Mouse (Mus musculus) embryo, embryonic 11.5 days (tissue): Measurements from ENCODE around the gene Acta2.

Source experiments
- DNase-seq: peaks from one replicate; pipeline ENCODE4 v3.0.0-alpha.2; 2012; ENCODE audit warnings: low read depth, low spot score

Gene Acta2

DNA sequence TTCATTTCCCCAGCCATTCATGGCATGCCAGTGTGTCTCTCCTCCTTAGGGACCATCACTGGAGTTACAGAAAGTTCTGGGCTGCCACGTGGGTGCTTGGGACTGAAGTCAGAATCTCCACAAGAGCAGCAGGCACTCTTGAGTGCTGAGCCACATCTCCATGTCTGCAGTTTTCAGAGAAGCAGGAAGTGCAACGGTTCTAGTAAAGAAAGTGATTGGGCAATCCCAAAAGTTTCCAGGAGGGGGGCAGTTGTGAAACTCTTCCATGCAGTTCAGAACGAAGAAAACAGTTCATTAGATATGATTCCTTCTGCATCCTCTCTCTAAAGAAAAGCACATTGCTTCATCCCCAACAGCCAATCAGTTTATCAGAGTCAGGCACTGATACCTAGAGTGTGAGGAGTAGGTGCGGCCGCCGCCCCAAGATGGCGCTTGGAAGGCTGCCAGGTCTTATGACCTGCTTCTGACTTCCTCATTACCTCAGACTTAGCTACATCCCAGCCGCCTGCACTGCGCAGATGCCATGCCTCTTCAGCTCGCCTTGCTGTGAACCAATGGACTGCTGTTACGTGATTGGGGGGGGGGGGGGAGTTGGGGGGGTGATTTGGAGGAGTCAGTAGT lies 14.8 kb upstream of the Acta2 start:
- no peak for DNase-seq

DNA sequence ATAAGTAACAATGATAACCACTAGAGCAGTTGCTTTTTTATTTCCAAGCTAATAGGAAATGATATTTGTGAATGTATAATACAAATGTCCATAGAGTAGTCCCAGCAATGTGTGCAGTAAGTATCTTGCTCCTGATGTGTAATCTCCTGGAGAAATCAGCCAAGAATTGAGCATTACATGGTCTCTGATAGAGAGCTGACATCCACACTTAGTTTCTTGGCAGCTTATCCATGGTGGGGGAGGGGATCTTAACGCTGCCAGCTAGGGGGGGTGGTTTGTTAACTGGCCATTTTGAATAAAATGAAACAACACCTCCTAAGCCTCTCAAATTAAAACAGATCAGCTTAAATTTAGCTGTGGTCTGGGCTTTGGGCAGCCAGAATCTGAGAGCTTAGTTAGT lies 13.6 kb upstream of the Acta2 start:
- DNase-seq: no peak

DNA sequence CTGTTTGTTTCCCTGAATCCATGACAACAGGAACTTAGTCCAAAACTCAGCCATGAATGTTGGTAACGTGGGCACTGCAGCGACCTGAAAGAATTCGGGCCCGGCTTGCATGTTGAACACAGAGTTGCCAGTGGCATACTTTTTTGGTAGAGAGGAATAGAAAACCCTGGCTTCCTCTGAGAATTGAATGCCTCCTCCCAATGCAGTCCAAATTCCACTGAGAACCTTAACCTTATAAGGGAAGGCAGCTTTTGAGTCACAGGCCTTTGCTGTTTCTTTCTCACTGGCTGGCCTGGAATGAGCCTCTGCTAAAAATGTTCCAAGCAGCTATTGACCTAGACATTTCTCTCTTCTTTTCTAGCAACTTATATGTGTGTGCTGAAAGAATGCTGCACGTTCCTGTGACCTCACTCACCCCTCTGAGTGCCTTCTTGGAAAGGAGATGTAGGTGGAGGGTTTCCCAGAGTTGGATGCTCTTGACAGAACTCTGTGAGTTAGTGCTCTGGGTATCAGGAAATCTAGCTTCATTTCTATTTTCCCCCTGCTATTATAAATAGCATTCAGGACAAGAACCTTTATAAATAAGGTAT lies 10.3 kb upstream of the Acta2 start:
- no peak for DNase-seq

DNA sequence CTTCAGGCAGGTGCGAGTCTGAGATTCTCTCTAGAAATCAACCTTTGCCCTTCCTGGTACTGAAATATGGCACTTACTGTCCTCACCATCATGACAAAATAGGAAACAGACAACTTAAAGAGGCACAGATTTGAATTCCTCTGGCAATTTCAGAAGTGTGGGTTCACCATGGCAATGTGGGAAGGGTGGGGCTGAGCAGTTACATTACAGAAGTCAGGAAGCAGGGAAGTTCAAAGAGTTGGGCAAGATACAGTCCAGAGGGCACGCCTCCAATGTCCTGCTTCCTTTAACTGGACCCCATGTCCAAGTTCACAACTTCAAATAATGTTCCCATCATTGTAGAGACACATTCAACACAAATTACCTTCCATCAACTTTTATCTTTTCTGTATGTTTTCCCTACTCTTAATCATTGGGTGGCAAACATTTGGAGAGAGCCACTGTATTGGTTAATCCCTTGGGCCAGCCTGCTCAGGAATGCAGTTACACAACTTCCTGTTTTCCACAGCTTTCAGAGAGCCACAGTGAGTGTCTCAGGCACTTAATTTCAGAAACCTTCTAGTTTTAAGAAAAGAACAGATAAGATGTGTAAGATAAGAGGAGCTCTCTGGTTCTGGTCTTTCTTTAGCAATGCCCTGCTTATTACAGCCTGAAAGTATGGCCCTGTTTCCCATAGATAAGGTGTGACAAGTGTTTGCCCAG lies 7.0 kb upstream of the Acta2 start:
- DNase-seq: no peak

DNA sequence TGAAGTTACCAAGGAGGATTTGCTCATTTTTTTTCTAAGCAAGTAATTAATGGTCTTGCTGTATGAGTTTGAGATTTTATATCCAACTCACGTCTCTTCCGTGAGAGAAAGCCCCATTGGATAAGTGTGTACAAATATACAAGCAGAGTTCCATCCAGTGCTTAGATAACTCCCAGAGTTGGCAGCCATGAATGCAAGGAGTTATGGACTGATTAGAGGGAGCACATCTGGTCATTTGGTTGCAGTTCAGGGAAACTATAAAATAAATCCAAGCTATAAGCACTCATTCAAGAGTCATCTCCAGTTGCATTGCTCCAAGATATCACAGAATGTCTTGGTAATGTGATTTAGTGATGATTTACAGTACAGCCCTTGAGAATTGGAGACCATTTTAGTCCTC lies 1.5 kb upstream of the Acta2 start:
- no peak for DNase-seq

DNA sequence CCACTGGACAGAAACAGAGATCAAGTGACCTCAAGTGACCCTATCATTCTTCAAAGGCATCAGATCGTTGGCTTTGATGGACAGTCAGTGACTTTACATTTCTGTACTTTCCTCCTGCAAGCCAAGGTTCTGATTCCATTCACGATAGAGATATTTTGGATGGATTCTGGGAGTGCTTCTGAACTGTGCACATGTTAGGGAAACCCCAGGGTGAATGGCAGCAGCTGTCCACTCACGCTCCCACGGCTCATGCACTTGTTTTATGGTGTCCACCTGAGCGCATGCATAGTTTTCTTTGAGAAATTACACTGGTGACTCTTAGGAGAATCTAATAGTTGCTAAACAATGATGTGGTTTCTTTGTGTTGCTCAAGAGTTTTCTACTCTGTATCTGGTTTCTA lies 759 bp upstream of the Acta2 start:
- no peak for DNase-seq

DNA sequence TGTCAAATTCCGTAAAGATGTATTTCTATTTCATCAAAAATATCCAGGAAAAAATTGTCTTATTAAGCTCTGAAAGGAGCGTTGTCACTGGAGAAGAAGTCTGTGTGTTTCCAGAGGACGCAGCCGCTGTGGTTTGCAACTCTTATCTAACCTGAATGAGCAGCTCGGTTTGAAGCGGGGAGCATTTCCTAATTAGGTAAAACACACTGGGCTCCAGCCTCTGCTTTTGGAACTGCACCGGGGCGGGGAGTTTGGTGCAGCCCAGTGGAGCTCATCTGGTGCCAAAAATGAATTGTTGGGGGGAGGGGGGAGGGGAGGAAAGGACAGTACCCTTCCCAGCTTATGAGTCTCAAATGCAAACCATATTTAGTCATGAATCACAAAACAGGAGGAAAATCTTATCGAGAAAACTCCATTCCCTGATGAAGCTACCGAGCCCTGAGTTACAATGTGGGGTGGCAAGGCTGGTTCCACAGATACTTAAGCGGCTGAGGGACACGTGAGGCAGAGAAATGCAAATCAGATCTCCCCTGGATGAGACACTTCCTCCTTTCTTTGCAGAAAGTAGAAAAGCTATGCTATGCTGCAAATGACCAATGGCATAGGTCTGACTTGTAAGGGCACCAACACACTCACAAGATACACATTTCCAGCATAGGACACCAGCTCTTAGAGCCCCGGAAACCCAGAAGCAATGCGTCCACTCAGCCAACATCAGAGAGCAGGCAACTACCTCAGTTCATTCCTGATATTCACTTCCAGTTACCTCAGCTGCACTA lies 1.1 kb downstream of the Acta2 start:
- DNase-seq: no peak

DNA sequence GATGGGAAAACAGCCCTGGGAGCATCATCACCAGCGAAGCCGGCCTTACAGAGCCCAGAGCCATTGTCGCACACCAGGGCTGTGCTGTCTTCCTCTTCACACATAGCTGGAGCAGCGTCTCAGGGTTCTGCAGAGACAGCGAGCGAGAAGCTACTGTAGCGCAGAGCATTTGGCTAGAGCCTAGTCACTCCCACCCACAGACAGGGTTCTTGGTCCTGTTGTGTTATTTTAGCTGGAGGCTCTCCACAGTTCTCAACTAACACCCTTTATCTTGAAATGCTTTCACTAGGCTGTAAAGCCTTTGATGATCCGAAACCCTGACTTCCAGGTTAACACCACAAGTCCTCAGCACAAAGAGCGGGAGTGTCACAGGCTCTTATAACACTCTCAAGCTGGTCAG lies 2.9 kb downstream of the Acta2 start:
- no peak for DNase-seq

DNA sequence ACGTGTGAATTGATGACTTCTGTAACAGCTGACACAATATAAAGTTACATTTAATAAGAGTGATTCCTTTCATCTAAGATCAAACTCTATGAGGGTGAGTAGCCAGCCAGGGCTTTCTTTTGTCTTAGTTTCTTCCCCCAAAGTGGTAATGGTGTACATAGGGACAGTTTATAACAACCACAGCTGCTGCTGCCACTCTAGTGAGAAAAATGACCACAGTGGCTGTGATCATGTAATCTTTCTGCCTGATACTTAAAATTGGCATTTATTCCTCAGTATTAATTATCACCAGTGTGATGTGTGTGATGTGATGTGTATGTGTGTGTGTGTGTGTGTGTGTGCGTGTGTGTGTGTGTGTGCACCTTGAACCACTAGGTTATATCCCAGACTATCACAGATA lies 3.5 kb downstream of the Acta2 start:
- no peak for DNase-seq

DNA sequence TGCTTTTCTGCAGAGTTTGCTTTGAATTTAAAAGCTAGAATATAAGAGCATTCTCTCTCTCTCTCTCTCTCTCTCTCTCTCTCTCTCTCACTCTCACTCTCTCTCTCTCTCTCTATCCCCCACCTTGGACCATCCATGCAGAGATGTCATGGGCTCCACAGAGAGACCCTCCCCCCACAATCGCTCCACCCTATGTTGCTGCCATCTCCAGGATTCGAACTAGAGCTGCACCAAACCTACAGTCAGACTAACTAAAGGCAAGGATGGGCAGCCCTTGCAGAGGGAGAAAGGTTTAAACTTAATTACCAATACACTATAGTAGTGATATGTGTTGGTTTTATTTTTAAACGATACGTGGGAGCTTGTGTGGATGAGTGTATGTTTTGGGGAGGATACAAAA lies 4.8 kb downstream of the Acta2 start:
- DNase-seq: no peak

DNA sequence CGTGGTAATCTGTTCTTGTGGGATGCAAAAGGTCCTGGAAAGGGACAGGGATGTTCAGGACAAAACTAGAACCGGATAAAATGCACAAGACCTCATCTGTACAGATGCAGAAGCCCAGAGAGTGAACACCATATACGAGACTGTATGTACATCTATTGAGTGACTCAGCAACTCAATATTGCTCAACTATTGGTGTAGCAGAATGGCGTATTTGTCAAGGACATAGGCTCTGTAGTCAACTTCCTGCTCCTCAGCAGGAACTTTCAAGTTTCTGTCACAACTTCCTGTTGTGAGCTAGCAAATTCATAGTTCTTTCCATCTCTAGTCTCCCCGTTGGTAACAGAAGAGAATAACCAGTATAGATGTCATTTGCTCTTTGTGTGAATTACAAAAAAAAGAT lies 6.8 kb downstream of the Acta2 start:
- no peak for DNase-seq

DNA sequence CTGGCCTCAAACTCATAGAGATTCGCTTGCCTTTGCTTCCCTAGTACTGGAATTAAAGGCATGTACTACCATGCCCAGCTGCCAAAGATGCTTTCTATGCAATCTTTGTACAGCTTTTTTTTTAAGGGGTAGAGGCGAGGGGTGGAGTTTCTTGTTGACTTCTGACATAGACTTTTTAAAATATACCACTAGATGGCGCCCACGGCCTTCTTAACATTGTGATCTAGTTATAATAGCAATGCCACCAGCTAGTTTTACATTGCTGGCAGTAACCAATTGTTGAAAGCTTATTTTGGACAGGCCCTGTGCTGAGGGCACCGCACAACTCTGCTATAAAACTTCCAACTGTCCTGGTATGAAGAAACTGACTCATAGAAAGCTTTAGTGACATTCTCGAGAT lies 11.3 kb downstream of the Acta2 start:
- DNase-seq: peak; percentile 58

DNA sequence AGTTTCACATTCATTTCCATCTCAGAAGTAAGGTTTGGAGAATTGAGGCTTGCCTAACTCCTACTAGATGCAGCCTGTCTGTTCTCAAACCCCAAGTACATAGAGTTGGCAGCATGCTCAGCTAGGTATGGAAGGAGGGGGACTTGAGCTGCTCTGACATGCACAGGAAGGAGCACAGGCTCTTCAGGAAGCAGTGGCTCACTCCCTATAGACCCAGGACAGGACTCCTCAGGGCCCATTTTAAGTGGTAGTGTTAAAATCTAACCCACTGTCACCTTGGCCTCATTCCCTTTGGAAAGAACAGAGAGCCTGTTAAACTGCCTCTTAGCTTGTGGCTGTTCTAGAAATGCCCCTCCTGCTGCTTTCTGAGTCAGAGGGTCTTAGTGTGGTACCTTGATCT lies 12.5 kb downstream of the Acta2 start:
- no peak for DNase-seq

DNA sequence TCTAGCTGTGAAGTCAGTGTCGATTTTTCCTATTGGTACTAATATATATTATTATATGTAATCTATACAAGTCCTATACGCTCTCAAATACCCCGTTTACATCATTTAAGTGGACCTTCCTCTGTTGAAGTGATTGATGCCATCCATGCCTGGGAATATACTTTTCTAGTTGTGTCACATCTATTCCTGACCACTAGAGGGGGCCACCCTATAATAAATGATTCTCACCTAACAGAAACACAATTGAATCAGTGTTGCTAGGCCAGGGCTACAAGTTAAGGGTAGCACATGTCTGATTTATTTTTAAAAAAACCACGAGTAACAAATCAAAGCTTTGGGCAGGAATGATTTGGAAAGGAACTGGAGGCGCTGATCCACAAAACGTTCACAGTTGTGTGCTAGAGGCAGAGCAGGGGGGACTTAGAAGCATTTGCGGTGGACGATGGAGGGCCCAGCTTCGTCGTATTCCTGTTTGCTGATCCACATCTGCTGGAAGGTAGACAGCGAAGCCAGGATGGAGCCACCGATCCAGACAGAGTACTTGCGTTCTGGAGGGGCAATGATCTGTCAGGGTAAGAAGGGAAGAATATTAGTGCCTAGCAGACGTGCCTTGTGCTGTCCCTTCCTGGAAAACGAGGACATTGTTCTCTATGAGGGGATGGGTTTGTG lies 14.0 kb downstream of the Acta2 start:
- DNase-seq: no peak

DNA sequence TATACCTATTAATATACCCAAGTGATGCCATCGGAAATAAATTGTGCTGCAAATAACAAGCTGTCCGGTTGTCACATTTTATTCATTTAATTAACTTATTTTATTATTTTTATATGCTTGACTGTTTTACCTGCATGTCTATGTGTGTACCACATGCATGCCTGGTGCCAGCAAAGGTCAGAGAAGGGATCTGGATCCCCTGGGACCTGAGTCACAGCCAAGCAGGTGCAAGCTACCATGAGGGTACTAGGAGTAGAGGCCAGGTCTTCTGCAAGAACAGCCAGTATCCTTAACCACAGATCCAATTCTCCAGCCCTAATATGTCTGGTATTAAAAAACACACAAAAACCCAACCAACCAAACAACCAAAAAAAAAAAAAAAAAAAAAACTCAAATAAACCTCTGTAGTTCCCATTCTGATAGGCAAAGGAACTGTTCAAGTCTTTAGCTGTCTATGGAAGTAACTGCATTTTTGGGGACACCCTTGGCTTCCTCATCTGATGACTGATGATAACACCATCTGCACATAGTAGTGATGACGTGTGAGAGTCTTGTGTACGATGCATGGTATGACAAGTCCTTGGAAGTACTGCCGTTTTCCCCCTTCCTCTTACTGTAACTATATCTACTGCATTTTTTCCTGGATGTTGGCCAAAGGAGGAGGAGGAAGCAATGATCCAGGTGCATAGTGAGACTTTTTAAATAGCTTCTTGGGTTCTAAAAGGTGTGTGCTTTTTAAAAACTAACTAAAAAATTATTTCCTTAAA lies 14.9 kb downstream of the Acta2 start:
- DNase-seq: no peak

DNA sequence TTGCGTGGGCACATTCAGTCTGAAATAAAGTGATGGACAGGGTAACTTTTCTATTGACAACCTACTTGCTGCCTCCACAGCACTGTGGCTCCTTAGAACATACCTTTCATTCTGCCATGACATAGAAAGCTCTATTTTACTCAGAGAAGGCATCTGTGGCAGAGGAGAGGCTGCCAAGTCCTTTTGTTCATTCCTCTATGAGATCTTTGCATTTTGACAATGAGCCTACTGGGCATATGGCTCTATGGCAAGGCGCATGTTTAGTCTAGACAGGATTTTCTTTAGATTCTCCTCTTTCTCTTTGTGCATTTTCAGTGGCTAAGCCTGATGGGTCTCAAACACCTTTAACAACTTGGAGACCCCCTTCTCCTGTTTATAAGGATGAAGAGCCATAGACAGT lies 17.6 kb downstream of the Acta2 start:
- no peak for DNase-seq

DNA sequence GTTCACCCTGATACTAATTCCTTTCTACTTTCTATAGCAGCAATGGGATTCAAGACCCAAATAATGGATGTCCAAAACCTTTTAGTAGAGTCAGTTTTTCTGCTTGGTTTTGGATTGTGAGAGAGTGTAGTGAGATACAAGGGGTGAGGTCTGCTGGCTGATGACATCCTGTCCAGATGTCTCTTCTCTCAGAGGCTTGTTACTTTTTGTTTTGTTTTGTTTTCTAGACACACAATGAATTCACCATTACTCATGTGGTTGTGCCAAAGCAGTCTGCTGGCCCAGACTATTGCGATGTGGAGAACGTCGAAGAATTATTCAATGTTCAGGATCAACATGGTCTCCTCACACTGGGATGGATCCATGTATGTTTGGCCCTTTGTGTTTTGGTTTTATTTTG lies 19.3 kb downstream of the Acta2 start:
- DNase-seq: no peak

DNA sequence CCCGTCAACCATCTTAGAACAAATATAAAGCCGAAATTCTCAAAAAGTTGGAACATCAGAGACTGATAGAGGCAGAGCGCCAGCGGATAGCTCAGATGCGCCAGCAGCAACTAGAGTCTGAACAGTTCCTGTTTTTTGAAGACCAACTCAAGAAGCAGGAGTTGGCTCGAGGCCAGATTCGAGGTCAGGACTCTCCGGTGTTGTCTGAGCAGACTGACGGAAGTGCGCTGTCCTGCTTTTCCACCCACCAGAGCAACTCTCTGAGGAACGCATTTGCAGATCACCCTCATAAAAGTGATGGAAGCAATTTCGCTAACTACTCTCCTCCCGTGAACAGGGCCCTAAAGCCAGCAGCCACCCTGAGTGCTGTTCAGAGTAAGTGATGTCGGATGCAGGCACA lies 21.4 kb downstream of the Acta2 start:
- DNase-seq: no peak

DNA sequence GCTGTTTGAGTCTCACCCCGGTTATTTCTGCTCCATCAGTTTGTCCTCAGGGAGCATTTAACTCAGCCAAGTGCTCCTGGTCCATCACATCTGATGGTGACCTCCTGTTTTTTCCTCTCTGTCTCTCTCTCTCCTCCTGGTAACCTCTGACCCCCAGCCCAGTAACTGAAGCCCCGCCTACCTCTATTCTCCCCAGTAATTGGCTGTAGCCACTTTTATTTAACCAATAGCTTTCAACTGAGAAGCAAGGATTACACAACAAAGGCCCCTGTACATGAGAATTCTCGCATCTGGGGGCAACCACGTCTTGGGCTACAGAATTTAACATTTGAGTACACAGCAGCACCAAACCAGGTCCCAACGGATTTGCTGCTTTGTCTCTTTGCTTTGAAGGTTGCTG lies 23.1 kb downstream of the Acta2 start:
- no peak for DNase-seq

DNA sequence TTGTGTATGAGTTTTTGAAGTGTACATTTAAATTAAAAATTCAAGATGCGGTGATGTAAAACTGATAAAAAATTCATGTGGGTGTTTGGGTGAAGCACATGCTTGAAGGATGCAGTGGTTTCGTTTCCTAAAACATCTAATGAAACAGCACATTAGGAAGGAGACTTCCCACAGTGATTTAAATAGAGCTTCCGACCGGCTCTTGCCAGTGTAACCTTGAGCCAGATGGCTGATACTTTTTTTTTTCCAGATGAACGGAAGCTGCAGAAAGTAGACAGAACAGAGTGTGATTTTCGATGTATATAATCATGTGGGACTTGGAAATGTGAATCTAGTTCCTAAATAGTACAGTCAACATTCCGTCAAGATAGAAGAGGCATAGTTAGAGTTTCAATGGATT lies 23.8 kb downstream of the Acta2 start:
- DNase-seq: no peak

DNA sequence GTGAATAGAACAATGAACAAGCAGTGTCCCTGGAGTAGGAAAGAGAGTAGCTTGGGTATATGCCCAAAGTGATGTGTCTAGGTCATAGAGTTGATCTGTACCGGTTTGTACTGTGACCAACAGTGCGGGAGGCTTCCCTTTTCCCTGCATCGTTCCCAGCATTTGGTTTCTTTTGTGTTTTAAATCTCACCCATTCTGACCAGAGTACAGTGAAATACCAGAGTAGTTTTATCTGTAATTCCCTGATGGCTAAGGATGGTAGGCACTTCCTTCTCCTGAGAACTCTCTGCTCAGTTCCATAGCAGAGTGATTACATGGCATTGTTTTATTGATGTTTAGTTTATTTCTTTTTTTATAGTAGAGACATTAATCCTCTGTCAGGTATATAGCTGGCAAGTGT lies 32.6 kb downstream of the Acta2 start:
- DNase-seq: no peak
